Mouse (Mus musculus): ENCODE data around the gene Pdlim7.

Gene Pdlim7

DNA sequence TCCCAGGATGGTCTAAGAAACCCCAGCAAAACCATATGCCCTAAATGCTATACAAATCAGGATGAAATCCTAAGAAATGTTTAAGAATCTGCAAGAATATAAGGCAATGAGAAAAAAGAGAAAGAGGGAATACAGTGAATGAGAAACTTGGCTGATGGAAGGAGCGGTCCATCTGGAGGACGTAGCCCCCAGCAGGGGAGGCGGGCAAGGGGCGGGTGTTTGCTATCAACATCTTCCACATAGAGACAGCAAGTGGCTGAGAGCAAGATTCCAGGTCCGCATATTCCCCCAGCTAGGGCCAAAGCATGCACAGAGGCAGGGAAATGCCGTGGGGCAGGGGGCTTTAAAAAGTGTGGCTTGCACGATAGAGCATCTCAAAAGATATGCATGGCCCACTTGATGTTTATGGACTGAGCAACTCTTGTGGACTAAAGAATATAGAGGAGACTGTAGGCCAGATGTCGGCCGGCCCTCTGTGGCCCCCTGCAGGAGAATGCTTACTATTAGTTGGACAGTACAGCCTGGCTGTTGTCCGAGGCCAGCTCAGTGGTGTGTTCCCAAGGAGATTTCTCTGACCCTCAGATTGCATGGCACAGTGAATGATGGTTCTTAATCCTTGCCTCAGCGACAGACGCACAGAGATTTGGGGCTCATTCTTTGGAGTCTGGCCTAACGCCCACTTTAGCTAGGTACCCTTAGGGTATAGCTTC lies 44.5 kb downstream of the Pdlim7 start:
- in situ Hi-C loops (cut with MboI, MseI) = no loop called here

DNA sequence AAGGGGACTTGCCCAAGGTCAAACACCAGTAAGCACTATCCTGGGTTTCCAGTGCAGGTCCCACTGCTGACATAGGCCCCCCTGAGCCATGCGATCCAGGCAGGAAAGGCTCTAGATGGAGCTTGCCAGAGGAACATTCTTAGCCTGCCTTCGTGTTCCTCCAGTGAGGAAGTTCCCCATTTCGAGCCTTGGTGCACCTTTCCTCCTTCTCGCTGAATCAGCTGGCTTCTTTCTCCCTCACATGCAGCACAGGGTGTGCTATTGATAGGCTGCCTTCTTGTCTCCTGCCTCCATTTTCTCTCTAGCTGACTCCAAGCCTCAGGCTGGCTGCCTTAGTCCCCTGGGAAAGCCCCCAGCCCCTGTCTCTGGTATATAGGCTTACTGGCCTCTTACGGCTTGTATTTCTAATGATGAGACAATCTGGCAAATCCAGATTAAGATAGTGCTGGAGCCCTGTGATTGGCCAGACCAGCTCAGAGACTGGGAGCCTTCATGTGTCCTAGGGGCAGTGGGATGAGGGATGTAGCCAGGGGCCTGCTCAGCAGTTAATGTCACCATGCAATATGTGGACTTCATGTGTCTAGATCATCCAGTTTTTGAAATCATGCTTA lies 47.5 kb downstream of the Pdlim7 start:
- in situ Hi-C loops (cut with MboI, MseI) = no loop called here

DNA sequence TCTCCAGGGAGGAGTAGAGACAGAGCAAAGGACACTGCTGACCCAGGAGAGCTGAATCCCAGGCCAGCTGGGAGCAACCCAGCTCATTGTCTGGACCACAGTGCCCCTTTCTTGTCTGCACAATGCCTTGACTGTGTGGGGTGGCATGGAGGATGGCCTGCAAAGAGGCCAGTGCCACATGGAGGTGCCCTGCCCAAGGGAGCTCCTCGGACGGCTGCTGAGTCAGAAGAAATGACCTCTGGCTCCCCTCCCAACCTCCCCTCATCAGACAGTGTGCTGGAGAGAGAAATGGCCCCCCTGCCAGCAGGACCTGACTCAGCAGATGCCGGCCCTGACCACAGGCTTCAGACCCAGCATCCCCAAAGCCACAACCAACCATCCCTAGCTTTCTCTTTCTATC lies 48.3 kb downstream of the Pdlim7 start:
- in situ Hi-C loops (cut with MboI, MseI) = no loop called here

DNA sequence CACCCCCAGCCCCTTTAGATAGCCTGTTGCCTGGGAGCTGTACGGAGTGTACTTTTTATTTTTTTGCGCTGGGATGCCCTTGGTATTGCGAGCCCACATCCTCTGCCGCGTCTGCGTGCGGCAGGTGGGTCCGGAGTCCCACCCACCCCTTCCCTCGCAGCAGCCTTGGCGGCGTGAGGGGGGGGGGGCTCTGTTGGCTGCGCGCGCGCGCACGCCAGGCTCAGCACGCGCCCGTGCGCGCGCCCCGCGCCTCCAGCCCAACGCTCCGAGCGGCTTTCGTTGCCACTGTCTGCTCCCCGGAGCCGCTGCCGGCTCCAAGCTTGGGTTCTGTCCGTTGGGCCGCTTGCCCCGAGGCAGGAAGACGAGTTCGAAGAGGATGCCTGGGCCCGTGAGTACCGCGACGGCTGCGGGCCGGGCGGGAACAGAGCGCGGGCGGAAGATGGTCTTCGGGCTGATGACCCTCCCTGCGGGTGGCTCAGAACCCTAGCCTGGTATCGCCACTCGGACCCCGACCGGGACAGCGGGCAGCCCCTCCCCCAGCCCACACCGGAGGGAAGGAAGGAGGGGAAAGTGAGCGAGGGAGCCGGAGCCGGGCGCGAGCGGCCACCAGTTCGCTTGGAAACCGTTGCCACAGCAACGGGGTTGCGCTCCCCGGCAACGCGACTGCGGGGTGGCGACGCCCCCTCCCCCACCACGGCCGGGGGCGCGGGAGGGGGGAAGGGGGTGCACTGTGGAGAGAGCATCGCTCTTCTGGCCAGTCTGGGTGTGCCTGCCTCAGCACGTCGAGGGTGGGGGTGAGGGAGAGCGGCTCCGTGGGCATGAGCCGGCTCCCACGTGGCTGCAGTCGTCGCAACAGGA lies 49.2 kb downstream of the Pdlim7 start, which contains the start of gene Prr7:
Prr7 (plus strand) TSS at position 241 of the 858 bp plus-strand sequence.
- in situ Hi-C loops (cut with MboI, MseI) = no loop called here

DNA sequence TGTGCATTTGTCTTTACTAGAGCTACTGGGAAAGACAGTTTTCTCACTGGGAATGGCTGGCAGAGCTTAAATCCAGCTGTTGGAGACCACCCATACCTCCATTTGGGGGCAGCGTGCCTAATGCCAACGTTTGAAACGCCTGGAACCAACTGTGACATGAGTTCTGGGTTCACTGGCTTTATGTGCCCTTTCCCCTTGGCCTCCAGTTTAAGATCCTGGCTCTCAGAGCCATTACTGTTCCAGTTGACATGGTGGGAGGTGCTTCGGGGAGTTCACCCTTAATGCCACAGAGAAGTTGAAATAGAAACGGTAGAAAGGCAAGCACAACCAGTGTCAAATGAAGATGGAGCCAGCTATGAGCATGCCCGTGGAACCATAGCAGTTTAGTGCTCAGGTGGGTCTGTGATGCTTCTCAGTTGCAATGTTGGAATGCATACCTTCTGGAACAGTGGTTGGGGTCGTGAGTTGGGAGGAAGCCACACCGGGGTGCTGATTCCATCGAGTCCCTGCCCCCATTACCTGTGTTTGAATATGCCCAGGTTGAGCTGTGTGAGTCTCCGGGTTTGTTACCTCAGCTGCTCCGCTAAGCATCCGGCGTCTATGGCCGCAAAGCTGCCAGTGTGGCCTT lies 50.0 kb downstream of the Pdlim7 start:
- in situ Hi-C loops (cut with MboI, MseI) = no loop called here

DNA sequence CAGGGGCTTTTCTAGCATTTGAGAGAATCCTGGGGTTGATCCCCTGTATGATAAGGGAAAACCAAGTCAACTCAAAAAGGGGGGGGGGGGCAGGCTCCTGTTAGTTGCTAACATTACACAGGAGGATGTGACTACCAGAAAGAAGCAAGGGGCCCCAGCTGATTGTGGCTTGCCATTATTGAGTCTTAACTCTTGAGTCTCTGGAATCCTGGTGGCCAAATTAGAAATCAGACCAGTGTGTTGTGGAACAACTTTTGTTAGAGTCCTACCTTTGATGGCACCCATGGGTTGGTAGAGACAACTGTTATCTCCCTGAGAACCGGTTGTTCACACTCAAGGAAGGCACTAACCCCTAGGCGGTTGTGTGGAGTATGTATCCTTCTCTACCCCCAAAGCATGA lies 50.5 kb downstream of the Pdlim7 start:
- in situ Hi-C loops (cut with MboI, MseI) = no loop called here

DNA sequence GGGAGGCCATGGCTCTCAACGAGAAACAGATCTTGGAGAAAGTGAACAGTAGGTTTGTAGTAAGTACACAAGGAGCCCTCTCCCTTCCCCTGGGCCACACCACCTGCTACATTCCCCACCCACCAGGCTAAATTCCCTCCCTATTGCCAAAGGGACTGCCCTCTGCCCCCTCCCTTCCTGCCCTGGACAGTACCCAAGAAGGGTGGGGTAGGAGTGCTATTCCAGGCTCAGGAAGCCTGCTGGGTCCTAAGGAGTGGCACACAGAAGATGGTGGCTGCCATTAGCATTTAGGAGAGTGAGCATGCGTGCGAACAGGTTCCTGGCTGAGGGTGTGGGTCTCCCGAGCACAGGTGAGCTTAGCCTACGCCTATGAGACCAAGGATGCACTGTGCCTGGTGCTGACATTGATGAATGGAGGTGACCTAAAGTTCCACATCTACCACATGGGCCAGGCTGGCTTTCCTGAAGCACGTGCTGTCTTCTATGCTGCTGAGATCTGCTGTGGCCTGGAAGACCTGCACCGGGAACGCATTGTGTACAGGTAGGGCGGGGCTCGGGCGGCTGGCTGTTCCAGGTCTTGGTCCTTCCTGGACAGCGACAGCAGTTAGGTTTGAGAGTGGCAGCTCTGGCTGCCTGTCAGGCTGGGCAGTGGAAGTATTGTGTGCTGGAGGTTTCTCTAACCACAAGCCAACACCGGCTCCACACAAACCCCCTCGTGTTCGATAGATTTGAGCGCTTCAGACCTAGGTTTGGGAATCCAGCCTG lies 61.5 kb downstream of the Pdlim7 start:
- in situ Hi-C loops (cut with MboI, MseI) = no loop called here

DNA sequence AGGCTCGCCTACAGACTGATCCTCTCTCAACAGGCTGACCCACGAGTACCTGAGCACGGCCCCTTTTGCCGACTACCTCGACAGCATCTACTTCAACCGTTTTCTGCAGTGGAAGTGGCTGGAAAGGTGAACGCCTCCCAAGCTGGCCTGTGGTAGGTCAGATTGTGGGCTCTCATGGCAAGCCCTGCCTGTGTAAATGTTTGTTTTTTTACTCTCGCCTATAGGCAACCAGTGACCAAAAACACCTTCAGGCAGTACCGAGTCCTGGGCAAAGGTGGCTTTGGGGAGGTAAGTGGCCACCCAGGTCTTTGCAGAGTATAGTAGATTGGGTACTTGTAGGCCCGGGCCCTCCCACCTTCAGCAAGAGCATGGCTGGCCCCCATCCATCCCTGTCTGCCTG lies 62.2 kb downstream of the Pdlim7 start:
- in situ Hi-C loops (cut with MboI, MseI) = no loop called here

DNA sequence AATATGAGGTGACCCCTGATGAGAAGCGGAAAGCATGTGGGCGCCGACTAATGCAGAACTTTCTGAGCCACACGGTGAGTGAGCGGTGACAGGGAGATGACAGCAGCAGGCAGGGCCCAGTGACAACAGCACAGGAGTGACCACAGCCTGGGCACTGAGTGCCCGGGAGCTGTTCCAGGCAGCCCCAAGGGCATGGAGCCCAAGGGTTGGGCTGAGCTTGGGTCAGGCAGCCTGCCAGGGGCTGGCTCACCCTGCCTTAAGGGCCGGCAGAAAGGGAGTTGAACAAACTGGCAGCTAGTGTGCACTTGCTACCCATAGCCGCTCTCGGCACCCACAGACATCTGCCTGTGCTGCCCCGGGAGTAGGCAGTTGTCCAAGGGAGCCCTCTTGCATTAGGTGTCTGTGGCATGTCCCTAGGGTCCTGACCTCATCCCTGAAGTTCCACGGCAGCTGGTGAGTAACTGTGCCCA lies 62.9 kb downstream of the Pdlim7 start:
- in situ Hi-C loops (cut with MboI, MseI) = no loop called here

DNA sequence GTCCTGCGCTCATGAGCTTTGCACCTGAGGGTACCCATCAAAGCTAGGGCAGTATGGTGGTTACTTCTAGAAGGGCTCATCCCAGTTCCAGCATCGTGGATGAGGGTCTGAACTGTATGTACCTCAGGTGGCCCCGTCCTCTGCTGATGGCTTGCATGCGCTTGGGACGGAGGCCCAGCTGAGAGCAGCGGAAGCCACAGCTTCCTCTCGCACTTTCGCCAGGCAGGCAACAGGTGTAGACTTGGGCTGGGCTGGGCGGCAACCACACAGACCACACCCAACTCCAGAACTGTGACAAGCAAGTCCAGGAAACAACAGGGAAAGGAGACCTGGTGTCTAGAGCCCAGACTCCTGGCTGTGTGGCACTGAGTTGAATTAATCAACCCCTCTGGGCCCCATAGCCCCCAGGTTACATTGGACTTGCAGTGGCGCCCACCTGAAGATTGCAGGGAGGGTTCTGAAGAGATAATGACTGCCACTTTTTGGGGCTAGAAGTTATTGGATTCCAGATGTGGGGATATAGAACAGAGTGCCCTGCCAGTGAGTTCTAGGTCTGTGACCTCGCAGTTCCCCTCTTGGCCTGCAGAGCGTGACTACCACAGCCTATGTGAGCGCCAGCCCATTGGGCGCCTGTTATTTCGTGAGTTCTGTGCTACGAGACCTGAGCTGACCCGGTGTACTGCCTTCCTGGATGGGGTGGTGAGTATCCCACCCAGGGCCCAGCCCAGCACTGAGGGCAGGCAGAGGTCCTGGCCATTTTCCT lies 63.6 kb downstream of the Pdlim7 start:
- in situ Hi-C loops (cut with MboI, MseI) = no loop called here

DNA sequence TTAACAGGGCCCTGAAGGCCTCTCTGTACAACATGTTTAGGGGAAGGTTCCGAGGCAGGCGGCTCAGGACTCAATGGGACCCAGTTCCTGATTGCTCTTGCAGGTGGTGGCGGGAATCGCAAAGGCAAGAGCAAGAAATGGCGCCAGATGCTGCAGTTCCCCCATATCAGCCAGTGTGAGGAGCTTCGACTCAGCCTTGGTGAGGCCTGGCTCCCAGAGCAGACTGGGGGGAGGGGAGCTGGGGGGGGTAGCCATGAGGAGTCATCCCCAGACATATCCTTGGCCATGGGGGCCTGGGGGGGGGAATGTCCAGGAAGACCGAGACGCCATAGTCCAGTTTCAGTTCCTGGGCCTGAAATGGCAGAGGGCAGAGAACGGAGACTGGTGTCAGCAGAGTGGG lies 64.3 kb downstream of the Pdlim7 start:
- in situ Hi-C loops (cut with MboI, MseI) = no loop called here

DNA sequence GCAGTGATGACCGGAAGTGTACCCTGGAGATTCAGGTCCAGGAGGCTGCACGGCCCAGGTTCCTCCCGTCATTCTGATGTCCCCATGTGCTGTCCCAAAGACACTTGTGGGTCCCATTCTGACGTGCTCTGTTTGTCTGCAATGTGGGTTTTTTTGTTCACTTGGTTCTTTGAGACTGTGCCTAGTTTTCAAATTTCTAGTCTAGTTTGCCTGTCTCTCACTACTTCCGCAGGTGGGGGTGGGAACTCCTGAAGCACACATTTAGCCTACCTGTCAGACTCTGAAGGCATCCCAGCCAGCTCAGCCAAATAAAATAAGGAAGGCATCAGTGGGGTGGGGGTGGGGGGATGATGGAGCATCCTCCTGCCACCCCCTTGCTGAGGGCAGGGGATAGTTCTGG lies 65.3 kb downstream of the Pdlim7 start:
- in situ Hi-C loops (cut with MboI, MseI) = no loop called here

DNA sequence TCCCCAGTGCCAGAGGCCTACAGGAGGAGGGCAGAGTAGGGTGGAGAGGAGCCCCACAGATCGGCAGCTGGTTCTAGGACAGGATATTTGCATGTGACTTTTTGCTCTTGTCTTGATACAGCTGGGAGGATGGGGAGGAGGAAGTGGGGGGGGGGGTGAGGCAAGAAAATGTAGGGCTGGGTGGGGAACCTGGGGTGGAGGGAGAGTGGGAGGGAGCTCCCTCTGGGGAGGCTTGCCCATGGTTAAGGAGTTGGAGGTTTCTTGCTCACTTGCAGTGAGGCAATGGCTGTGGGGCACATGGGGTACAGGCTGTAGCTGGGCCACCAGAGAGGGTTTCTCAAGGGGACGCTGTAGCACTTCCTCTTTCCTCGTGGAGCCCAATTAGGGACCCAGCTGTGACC lies 65.9 kb downstream of the Pdlim7 start:
- in situ Hi-C loops (cut with MboI, MseI) = no loop called here

DNA sequence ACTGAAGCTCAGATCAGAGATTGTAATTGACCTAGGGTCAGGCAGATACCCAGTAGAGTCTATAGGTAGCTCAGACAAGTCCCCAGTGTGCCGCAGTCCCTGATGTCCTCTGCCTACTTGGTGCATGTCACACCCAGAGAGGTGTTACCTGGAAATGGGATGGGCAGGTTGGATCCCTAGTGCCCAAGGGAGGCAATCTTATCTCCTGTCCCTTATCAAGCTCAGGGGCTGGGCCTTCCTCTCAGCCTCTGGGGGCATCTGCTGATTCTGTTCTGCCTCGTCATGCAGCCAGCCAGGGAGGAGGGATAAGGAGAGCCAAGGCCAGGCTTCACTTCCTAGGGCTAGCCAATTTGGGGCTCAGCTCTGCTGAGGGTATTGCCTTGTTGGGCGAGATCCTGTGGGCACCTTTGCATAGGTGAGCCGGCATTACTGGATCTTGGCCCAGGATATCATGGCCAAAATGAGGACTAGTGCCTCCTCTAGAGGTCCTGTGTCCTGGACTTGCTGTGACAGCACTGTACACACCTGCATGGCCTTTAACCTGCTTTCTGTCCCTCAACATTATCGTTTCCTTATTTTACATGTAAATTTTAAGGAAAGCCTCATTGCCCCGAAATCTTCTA lies 66.9 kb downstream of the Pdlim7 start:
- in situ Hi-C loops (cut with MboI, MseI) = no loop called here
